Comparison of ENCODE assay signal across 8 mouse cellular contexts in the genomic region with DNA sequence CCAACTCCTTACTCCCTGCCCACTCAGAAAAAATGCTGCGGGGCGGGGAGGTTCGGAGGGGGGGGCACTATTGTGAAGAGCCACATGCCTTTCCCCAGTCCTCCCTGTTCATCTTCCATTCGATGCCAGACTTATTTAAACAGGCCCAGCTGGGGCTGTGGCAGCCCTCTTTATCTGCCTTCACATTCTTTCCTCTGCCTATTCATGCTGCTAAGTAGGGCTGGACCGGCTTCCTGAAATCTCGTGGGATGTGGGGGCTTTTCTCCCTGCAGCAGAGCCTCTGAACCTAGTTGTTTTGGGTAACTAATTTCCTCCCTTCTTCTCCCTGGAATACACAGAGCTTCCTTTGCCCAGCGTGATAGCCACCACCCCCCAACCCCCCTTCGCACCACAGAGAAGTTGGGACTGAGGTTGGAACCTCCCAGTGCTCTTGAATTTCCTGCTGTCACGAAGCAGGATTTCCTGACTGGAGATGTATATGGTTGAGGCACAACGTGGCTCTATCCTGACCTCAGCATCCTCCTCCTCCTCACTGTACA.
DNase-seq lines count a peak whose midpoint lies in the region; ATAC-seq lines count a peak whose summit lies in the region.

No protein-coding gene starts in this region.

- no peaks in the 10 kb centered on the region for H3K27me3 ChIP-seq in hindbrain, embryonic 10.5 days (ENCODE audit: insufficient read depth, poor library complexity, severe bottlenecking)
- H3K27me3 ChIP-seq in hindbrain, embryonic 13.5 days: no peaks in the 10 kb centered on the region
- no peaks in the 10 kb centered on the region for H3K27me3 ChIP-seq in heart, embryonic 13.5 days (replicated peaks)
- H3K27me3 ChIP-seq in midbrain, embryonic 10.5 days (ENCODE audit: low read depth, poor library complexity, severe bottlenecking): no peaks in the 10 kb centered on the region

- no peak overlapping the region for H3K9ac ChIP-seq in hindbrain, embryonic 13.5 days
- peak overlapping the region; percentile 9 for H3K9ac ChIP-seq in heart, embryonic 13.5 days

- no peak overlapping the region for H3K4me3 ChIP-seq in hindbrain, embryonic 10.5 days
- H3K4me3 ChIP-seq in hindbrain, embryonic 13.5 days: no peak overlapping the region
- no peak overlapping the region for H3K4me3 ChIP-seq in heart, embryonic 13.5 days
- no peak overlapping the region for H3K4me3 ChIP-seq in midbrain, embryonic 10.5 days

- H3K4me1 ChIP-seq in hindbrain, embryonic 10.5 days (replicated peaks): peaks cover 15% of the 10 kb centered on the region
- peaks cover 7% of the 10 kb centered on the region; the same call in 1 of the 2 replicates for H3K4me1 ChIP-seq in hindbrain, embryonic 13.5 days (replicated peaks)
- H3K4me1 ChIP-seq in heart, embryonic 13.5 days: peaks cover 54% of the 10 kb centered on the region
- peaks cover 20% of the 10 kb centered on the region for H3K4me1 ChIP-seq in midbrain, embryonic 10.5 days

- H3K36me3 ChIP-seq in hindbrain, embryonic 10.5 days: no peaks in the 10 kb centered on the region
- H3K36me3 ChIP-seq in hindbrain, embryonic 13.5 days: no peaks in the 10 kb centered on the region
- H3K36me3 ChIP-seq in heart, embryonic 13.5 days: no peaks in the 10 kb centered on the region
- no peaks in the 10 kb centered on the region for H3K36me3 ChIP-seq in midbrain, embryonic 10.5 days

- H3K27ac ChIP-seq in hindbrain, embryonic 10.5 days: peak overlapping the region; percentile 57
- no peak overlapping the region for H3K27ac ChIP-seq in hindbrain, embryonic 13.5 days
- H3K27ac ChIP-seq in heart, embryonic 13.5 days (replicated peaks): peak overlapping the region; percentile 88
- peak overlapping the region; percentile 52 for H3K27ac ChIP-seq in midbrain, embryonic 10.5 days (replicated peaks)

- H3K4me2 ChIP-seq in hindbrain, embryonic 13.5 days: no peak overlapping the region
- H3K4me2 ChIP-seq in heart, embryonic 13.5 days: peak overlapping the region; percentile 36

- WGBS in hindbrain, embryonic 10.5 days: 15% methylated on average over 10 of the region's 10 CpGs
- WGBS in hindbrain, embryonic 13.5 days: 14% methylated on average over 10 of the region's 10 CpGs
- WGBS in heart, embryonic 13.5 days: 10% methylated on average over 10 of the region's 10 CpGs
- WGBS in midbrain, embryonic 10.5 days: 22% methylated on average over 10 of the region's 10 CpGs

- peak; percentile 47 for DNase-seq in hindbrain, embryonic 10.5 days (ENCODE audit: low spot score)
- peak; percentile 82 for DNase-seq in kidney, postnatal 10 days
- DNase-seq in midbrain, embryonic 10.5 days (ENCODE audit: low spot score): peak; percentile 46
- DNase-seq in spleen, postnatal 36 days (ENCODE audit: low spot score in 2 of 2): no peak
- no peak for DNase-seq in layer of hippocampus, adult 11-12 months (ENCODE audit: low spot score)

- ATAC-seq in hindbrain, embryonic 13.5 days (ENCODE audit: low FRiP score): no peak; the same call in 1 of the 2 replicates
- peak; percentile 38; the same call in 1 of the 2 replicates for ATAC-seq in heart, embryonic 13.5 days (ENCODE audit: extremely low read depth, insufficient number of reproducible peaks, low FRiP score, low TSS enrichment)
- ATAC-seq in frontal cortex, adult (ENCODE audit: low TSS enrichment): no peak

- no peaks in the 10 kb centered on the region for H3K9me3 ChIP-seq in hindbrain, embryonic 10.5 days
- no peaks in the 10 kb centered on the region for H3K9me3 ChIP-seq in hindbrain, embryonic 13.5 days
- 0 out of 2 replicates have a peak, but pooled peaks cover 3% of the 10 kb centered on the region for H3K9me3 ChIP-seq in heart, embryonic 13.5 days
- H3K9me3 ChIP-seq in midbrain, embryonic 10.5 days (replicated peaks): no peaks in the 10 kb centered on the region

Comparison
In these comparisons a context has a peak if more than half of its experiments do, and no peak if none do; other contexts are left out.
1. DNase-seq: peak in hindbrain, embryonic 10.5 days (single experiment), kidney, postnatal 10 days (single experiment) and midbrain, embryonic 10.5 days (single experiment); none in spleen, postnatal 36 days (0 of 2) and layer of hippocampus, adult 11-12 months (single experiment).